Mouse (Mus musculus): Measurements from ENCODE around the gene Arnt2.
A peak's percentile ranks its signal among the peaks of the same experiment; 100 is the strongest.

The Arnt2 gene

GRCm38 (mm10) chr7:84284974-84285373 lies 125.0 kb downstream of the Arnt2 start:
- DNase-seq, result no peak

- DNase-seq, result no peak
These were observed 127.7 kb downstream of the Arnt2 start for GRCm38 (mm10) chr7:84282231-84282630.

- peak; percentile 41 for DNase-seq
These were observed 130.7 kb downstream of the Arnt2 start for GRCm38 (mm10) chr7:84279231-84279630.

GRCm38 (mm10) chr7:84275312-84275711 lies 134.7 kb downstream of the Arnt2 start:
- DNase-seq, result no peak

- peak; percentile 17 for DNase-seq
These were observed 136.0 kb downstream of the Arnt2 start for GRCm38 (mm10) chr7:84273930-84274329.

GRCm38 (mm10) chr7:84272206-84272818 lies 137.7 kb downstream of the Arnt2 start:
- DNase-seq, result peak; percentile 91

- DNase-seq, result no peak
These were observed 138.5 kb downstream of the Arnt2 start for GRCm38 (mm10) chr7:84271429-84271828.

GRCm38 (mm10) chr7:84263466-84263865 lies 146.5 kb downstream of the Arnt2 start:
- no peak for DNase-seq

GRCm38 (mm10) chr7:84261341-84261740 lies 148.6 kb downstream of the Arnt2 start:
- peak; percentile 51 for DNase-seq

GRCm38 (mm10) chr7:84260401-84260800 lies 149.6 kb downstream of the Arnt2 start:
- DNase-seq, result no peak

GRCm38 (mm10) chr7:84259309-84259985 lies 150.5 kb downstream of the Arnt2 start:
- no peak for DNase-seq

- peak; percentile 53 for DNase-seq
These were observed 153.3 kb downstream of the Arnt2 start for GRCm38 (mm10) chr7:84256661-84257060.

- DNase-seq, result peak; percentile 52
These were observed 153.7 kb downstream of the Arnt2 start for GRCm38 (mm10) chr7:84256245-84256644.

GRCm38 (mm10) chr7:84254916-84255315 lies 155.1 kb downstream of the Arnt2 start:
- DNase-seq, result no peak

- DNase-seq, result peak; percentile 51
These were observed 155.7 kb downstream of the Arnt2 start for GRCm38 (mm10) chr7:84254311-84254710.

- DNase-seq, result no peak
These were observed 158.3 kb downstream of the Arnt2 start for GRCm38 (mm10) chr7:84251667-84252066.

- no peak for DNase-seq
These were observed 159.2 kb downstream of the Arnt2 start for GRCm38 (mm10) chr7:84250736-84251135.

- no peak for DNase-seq
These were observed 160.0 kb downstream of the Arnt2 start for GRCm38 (mm10) chr7:84249951-84250350.

GRCm38 (mm10) chr7:84249381-84249780 lies 160.6 kb downstream of the Arnt2 start:
- no peak for DNase-seq

GRCm38 (mm10) chr7:84247960-84248665 lies 161.9 kb downstream of the Arnt2 start:
- DNase-seq, result no peak

GRCm38 (mm10) chr7:84246878-84247277 lies 163.1 kb downstream of the Arnt2 start:
- DNase-seq, result no peak

- no peak for DNase-seq
These were observed 163.9 kb downstream of the Arnt2 start for GRCm38 (mm10) chr7:84246093-84246492.

- DNase-seq, result peak; percentile 33
These were observed 169.6 kb downstream of the Arnt2 start for GRCm38 (mm10) chr7:84240406-84240805.

- peak; percentile 56 for DNase-seq
These were observed 172.3 kb downstream of the Arnt2 start for GRCm38 (mm10) chr7:84237655-84238054.

Measured in lung, postnatal 36 days (tissue).